Mouse (Mus musculus) adrenal gland (tissue): ENCODE measurements around the gene Gm8050.
"Not testable (repeated sequence)": the region's sequence is repeated elsewhere in the genome, so short reads cannot be mapped to it uniquely, and the experiment has no call there.

Source experiments
- intact Hi-C: fragments of 180-260 bp; cut with DNase I; formaldehyde crosslinking; loops from one replicate; pipeline ENCODE4 v1.15.1; 2025
- long read RNA-seq, 2 experiments: library from polyadenylated mRNA; unstranded; transcript quantifications; one replicate each; pipeline ENCODE4 v2.0.0; 2020; ENCODE audit warnings: borderline replicate concordance in 1 of 2; ENCODE audit not compliant: insufficient replicate concordance in 1 of 2

Gene Gm8050
- long read RNA-seq, experiment 1 = 0 reads
- long read RNA-seq, experiment 2 = 0 reads

- intact Hi-C loops = not testable (repeated sequence)
Measured at GRCm38 (mm10) chr14:6720151-6720550, at the start of gene Gm8050. TSS of gene Gm8050 (minus strand) at chr14:6720251.

- intact Hi-C loops = not testable (repeated sequence)
Measured at GRCm38 (mm10) chr14:6757231-6757536, 37.1 kb upstream of the Gm8050 start.

DNA sequence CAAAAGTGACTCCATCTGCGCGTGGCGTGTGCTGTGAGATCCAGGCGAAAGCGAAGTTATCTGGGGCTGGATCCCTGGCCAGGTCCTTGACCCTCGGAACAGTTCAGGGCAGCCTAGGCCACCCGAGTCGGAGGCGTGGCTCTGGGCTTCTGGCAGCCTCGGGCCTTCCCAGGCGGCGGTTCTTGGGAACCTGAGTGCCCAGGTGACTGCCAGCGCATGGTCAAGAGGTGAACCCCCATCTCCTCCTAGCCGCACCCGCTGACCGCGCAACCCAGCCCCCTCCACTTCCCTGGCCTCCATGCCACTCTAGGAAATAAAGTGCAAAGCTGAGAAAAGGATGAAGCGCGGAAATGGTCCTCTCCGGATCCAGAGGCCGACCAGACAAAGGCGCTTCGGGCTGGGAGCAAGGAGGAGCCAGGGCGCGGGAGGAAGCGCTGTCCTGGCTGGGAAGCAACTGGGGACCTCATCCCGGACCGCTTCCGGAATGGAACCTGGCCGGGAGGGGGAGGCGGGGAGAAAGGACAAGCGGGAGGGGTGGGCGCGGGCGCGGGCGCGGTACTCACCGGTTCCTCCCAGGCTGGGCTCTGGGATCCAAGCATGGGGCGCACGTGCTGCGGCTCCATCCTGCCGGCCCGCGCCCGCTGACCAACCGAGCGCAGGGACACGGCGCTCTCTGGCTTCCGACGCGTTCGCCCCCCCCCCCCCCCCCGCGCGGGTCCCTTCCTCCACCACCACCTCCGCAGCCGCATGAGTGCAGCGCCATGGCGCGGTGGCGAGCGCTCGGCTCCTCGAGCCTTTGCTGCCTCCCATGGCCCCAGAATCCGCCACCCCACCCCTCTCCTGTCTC is 36.6 kb upstream of the Gm8050 start:
- intact Hi-C loops = not testable (repeated sequence)

DNA sequence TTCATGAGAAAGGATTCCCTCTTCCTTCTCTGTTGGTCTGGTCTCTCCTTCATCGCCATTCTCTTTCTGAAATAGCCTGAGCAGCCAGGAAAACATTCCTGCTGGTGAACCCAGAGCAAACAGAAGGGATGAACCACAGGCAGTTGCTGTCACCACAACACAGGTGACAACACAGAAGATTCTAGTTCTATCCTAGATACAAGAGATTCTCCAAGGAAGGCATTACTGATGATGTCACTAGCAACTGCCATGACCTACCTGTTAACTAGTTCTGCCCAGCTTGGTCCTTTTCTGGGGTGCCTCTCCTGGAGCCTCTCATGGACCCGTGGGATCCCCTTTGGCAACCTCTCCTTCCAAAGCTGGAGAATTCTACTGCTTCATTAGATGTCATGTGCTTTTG is 22.2 kb upstream of the Gm8050 start, which contains the start of gene Gm3636:
Gm3636 (minus strand) TSS at position 101 of the 400 bp plus-strand sequence.
- intact Hi-C loops = not testable (repeated sequence)

DNA sequence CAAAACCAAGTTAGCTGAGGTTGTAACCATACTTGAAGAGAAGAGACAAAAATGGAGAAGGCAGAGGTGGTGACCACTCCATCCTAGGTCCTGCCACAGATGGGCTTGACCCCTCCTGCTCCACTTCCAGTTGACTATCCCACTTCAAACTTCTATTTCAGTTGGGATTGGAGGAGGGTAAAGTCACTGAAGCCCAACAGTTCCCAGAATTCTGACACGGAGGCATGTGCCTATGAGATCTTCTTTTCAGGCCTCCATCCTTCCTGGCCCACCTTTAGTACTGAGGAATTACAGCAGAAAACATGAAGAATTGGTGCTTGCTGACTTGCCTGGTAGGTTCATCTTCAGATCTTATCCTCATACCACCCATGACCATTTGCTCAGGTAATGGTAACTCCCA is 36.0 kb downstream of the Gm8050 start, which contains the start of gene Gm10251:
Gm10251 (minus strand) TSS at position 101 of the 400 bp plus-strand sequence.
- intact Hi-C loops = not testable (repeated sequence)
